In genomic region chr8:47994618-47995274, GRCm38 (mm10) we compare ENCODE assay signal across 1 mouse cellular context.
TF ChIP-seq lines count a peak whose summit lies in the region.

No protein-coding gene starts in this region.

TF ChIP-seq in MEL, 35 proteins besides CTCF, POLR2A, EP300 and RAD21 (continued from another document):
- peak; percentile 81; the same call in 1 of the 2 replicates for TF ChIP-seq MYC (IDR thresholded peaks at IDR 0.05; ENCODE audit: low read depth, low read length)
- peak; percentile 50; the same call in 1 of the 2 replicates for TF ChIP-seq ETS1 (IDR thresholded peaks at IDR 0.05; ENCODE audit: low read depth, low read length)
- TF ChIP-seq ZC3H11A (IDR thresholded peaks at IDR 0.05; ENCODE audit: low read depth, low read length): no peak
- peak; percentile 75 for TF ChIP-seq MXI1 (IDR thresholded peaks at IDR 0.05; ENCODE audit: low read depth, low read length)
- 0 out of 2 replicates have a peak, but pooled peaks have one; percentile 38 for TF ChIP-seq BHLHE40 (IDR thresholded peaks at IDR 0.05; ENCODE audit: borderline replicate concordance, low read depth, low read length)
- no peak; the same call in 1 of the 2 replicates for TF ChIP-seq SMC3 (IDR thresholded peaks at IDR 0.05; ENCODE audit: low read depth, low read length)
- peak; percentile 49; the same call in 1 of the 2 replicates for TF ChIP-seq NELFE (IDR thresholded peaks at IDR 0.05; ENCODE audit: low read depth, low read length)
